Mouse (Mus musculus): ENCODE measurements around the gene Gm3164. TPM values are rescaled to one million over a fixed set of nuclear protein-coding genes. Genes with fewer than 3 reads are reported as not detected.
"Not testable (repeated sequence)": the region's sequence is repeated elsewhere in the genome, so short reads cannot be mapped to it uniquely, and the experiment has no call there.

The Gm3164 gene
- under 1 TPM in 1 of 2 experiments, not detected in 1; 0.49 TPM for total RNA-seq (2021)
- long read RNA-seq, experiment 1 = 0 reads
- long read RNA-seq, experiment 2, partial matches to known transcripts = 0 of 1 reads
- long read RNA-seq, experiment 2, other reads (novel, unspliced or antisense) = 1 of 1 reads

DNA sequence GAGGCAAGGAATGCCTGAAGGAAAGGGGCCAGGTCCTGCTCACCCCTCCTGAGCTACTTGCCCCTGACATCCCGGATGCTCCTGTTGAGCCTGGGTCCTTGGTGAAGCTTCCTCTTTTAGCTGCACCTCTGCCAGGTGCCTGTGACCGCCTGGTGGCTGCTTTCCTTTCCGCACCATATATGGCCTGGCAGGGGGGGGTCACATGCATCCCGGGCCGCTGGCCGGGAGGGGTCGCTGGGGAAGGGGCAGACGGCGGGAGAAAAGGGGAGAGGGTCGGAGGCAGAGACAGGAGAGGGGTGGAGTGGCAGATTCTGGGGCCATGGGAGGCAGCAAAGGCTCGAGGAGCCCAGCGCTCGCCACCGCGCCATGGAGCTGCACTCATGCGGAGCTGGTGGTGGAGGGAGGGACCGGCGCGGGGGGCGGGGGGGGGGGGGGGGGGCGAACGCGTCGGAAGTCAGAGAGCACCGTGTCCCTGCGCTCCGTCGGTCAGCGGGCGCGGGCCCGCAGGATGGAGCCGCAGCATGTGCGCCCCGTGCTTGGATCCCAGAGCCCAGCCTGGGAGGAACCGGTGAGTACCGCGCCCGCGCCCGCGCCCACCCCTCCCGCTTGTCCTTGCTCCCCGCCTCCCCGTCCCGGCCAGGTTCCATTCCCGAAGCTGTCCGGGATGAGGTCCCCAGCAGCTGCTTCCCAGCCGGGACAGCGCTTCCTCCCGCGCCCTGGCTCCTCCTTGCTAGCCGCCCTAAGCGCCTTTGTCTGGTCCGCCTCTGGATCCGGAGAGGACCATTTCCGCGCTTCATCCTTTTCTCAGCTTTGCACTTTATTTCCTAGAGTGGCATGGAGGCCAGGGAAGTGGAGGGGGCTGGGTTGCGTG, at the start of gene Gm3164:
TSS of gene Gm3164 (plus strand) at position 484 of the 871 bp plus-strand sequence.
- peak; percentile 22 to 41 for DNase-seq (ENCODE audit: low spot score in 2 of 2)
- intact Hi-C loops (cut with DNase I) = not testable (repeated sequence)

DNA sequence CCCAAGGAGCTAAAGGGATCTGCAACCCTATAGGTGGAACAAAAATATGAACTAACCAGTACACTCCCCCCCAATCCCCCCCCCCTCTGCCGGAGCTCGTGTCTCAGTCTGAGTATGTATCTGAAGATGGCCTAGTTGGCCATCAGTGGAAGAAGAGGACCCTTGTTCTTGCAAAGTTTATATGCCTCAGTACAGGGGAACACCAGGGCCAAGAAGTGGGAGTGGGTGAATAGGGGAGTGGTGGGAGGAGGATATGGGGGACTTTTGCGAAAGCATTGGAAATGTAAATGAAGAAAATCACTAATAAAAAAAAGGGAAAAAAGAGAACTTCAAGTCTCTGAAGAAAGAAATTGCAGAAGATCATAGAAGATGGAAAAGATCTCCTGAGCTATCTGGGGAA, 46.3 kb upstream of the Gm3164 start:
- intact Hi-C loops (cut with DNase I); DNase-seq (ENCODE audit: low spot score in 2 of 2): not testable (repeated sequence)

DNA sequence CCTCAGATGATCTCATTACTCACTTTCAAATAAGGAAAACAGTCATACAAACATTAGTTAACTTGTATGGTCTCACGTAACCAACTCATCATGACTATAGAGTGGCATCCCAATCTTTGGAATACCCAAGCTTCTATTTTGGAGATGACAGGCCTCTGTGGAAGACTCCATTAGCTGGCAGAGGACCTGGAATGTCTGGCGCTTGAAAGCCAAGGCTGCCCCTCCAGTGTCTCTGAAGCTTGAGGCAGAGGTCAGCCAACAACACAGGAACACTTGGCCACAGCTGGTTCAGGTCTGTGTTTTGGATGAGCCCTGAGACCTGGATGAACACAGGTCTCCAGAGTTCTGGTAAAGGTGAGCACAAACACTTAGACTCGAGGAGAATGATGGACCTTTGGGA, 45.6 kb upstream of the Gm3164 start:
- intact Hi-C loops (cut with DNase I); DNase-seq (ENCODE audit: low spot score in 2 of 2): not testable (repeated sequence)

DNA sequence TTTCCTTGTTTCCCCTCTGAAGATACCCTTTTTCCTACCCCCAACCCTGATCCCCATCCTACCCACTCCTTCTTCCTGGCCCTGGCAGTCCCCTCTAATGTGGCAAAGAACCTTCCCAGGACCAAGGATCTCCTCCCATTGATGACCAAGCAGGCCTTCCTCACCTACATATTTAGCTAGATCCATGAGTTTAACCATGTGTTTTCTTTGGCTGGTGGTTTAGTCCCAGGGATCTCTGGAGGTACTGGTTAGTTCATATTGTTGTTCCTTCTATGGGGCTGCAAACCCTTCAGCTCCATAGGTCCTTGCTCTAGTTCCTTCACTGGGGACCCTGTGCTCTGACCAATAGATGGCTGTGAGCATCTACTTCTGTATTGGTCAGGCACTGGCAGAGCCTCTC, 37.4 kb upstream of the Gm3164 start:
- intact Hi-C loops (cut with DNase I); DNase-seq (ENCODE audit: low spot score in 2 of 2): not testable (repeated sequence)

DNA sequence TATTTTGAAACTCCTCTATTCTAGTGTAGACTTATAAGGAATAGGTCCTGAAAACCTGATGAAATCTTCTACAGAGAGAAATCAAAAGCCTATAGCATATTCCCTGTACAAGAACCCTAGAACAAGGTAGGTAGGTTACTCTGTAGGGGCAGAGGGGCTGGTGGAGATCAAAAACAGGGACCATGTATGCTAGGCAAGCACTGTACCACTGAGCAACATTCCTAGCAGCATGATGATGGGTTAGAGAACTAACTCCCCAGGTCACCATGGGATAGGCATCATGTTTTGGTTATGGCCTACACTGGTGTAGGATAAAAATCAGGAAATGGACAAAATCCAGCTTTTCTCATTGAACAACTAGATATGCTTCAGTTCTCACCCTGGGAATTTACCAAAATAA, 29.6 kb upstream of the Gm3164 start:
- intact Hi-C loops (cut with DNase I); DNase-seq (ENCODE audit: low spot score in 2 of 2): not testable (repeated sequence)

DNA sequence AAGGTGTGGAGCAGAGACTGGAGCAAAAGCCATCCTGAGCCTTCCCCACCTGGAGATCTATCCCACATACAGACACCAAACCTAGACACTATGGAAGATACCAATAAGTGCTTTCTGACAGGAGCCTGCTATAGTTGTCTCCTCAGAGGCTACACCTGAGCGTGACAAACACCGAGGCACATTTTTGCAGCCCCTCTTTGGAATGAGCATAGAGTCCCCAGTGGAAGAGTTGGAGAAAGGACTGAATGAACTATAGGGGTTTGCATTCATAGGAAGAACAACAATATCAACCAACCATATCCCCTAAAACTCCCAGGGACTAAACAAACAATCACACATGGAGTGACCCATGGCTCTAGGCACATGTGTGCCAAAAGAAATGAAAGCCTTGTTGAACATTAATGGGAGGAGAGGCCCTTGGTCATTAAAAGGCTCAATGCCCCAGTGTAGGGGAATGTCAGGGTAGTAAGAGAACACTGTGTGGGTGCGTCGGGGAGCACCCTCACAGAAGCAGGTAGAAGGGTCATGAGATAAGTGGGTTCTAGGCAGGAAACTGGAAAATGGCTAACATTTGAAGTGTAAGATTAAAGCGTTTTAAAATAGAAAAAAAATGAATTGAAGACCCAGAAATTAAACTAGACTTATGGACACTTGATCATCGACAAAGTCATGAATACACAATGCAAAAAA, 22.3 kb upstream of the Gm3164 start:
- intact Hi-C loops (cut with DNase I); DNase-seq (ENCODE audit: low spot score in 2 of 2): not testable (repeated sequence)

DNA sequence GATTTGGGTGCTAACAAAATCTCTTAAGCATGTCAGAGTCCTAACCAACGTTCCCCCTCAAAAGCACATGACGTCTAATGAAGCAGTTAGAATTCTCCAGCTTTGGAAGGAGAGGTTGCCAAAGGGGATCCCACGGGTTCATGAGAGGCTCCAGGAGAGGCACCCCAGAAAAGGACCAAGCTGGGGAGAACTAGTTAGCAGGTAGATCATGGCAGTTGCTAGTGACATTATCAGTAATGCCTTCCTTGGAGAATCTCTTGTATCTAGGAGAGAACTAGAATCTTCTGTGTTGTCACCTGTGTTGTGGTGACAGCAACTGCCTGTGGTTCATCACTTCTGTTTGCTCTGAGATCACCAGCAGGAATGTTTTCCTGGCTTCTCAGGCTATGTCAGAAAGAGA, 18.0 kb upstream of the Gm3164 start, which contains the start of gene Gm3159:
TSS of gene Gm3159 (plus strand) at position 301 of the 400 bp plus-strand sequence.
- DNase-seq (ENCODE audit: low spot score in 2 of 2); intact Hi-C loops (cut with DNase I): not testable (repeated sequence)

DNA sequence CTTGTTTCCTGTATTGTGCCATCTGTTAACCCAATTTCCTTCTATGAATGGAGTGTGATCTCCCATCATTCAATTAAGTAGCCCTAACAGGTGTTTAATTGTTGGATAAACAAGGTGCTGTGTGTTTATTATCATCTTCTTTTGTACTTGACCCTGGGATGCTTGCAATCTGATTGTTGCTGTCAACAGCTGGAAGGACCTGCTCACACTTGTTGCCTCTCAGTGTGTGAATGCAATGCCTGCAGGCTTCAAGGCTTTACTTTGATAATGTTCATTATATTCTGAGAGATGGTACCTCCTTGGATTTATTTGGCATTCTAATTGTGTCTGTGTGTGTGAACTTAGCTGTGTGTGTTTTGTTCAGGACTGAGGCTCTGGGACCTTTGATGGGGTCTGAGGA, 16.6 kb upstream of the Gm3164 start:
- DNase-seq (ENCODE audit: low spot score in 2 of 2); intact Hi-C loops (cut with DNase I): not testable (repeated sequence)

DNA sequence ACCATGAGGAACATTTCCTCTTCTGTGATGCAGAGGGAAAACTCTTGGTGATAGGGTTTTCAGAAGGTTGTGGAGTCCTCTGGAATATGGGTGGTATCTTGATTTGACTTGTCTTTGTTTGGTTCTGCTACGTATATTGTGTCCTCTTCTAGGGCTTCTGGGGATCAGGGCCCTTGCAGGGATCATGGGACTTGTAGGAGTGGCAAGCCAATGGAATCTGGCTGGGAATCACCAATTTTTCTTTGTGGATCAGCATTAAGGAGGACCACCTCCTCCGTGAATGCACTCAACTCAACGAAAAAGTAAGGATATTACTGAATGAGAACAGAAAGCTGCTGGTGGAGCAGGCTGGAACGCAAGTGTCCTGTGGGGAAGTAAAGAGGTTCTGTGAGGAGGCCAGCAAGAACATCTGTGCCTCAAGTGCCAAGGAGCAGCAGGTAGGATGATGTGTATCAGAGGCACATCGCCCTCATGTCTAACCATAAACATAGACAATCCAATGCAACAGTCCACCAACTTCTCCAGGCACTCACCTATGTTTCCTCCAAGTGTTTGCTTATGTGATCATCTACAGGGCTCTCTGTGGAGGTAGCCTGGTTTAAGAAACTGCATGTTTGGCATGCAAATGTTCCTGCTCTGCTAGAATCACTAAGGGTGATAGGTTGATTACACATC, 15.0 kb upstream of the Gm3164 start:
- DNase-seq (ENCODE audit: low spot score in 2 of 2); intact Hi-C loops (cut with DNase I): not testable (repeated sequence)

DNA sequence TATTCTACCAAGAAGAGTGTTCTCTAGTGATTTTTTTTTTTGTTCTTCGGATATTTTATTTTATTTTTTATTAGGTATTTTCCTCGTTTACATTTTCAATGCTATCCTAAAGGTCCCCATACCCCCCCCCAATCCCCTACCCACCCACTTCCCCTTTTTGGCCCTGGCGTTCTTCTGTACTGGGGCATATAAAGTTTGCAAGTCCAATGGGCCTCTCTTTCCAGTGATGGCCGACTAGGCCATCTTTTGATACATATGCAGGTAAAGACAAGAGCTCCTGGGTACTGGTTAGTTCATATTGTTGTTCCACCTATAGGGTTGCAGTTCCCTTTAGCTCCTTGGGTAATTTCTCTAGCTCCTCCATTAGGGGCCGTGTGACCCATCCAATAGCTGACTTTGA, 14.0 kb upstream of the Gm3164 start:
- DNase-seq (ENCODE audit: low spot score in 2 of 2); intact Hi-C loops (cut with DNase I): not testable (repeated sequence)

DNA sequence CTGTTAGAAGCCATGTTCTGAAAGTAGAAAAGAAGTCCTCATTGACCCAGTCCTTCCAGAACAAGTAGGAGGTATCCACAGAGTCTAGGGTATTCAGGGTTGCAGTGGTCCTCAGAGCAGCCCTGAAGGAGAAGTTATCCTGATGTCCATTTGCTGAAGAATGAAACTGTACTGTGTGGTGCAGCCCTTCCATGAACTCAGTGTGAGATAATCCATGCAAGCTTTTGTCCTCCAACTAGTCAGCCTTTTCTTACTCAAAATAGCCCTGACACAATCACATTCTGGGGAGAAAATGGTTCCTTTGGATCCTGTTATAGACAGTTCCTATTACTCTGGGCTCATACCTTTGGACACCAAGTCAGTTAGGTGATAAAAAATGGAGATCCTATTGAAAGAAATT, 11.4 kb upstream of the Gm3164 start:
- intact Hi-C loops (cut with DNase I) = not testable (repeated sequence)

DNA sequence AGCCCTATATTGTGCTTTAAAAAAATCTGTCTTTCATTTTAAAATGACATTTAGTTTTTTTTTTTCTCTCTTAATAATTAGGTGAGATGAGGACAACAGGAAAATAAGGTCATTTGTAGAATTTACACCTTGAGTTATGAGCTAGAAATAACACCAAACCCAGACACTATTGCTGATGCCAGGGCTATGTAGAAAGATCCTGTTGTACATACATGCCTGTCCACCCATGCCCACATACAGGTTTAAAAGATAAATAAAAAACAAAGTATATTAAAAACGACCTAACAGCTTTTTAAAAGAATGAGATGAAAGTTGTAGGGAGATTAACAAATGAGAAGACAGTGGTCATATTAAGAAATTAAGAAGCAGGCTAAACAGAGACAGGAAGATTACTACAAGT, 5.3 kb upstream of the Gm3164 start:
- intact Hi-C loops (cut with DNase I); DNase-seq (ENCODE audit: low spot score in 2 of 2): not testable (repeated sequence)

More for the DNA sequence above, 11.4 kb upstream of the Gm3164 start:
- not testable (repeated sequence) for DNase-seq (ENCODE audit: low spot score in 2 of 2)

DNA sequence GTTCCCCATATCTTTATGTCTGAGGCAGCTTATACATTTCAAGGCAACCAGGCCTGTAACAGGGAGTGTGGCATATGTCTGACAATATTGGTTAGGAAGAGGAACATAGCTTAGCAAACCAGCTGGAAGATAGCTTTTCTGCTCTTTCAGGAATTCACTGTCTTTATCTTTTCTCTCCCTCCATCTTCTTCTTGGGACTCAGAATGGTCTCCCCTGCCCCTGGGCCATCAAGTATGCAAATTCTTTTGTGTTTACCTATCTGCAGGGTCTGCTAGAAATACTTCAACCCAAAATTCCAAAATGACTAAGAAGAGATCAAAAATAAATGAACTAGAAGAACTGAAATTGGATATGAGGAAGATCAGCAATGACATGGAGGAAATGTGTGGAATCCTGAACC, 15.4 kb downstream of the Gm3164 start, which contains the start of gene Gm3173:
TSS of gene Gm3173 (plus strand) at position 301 of the 400 bp plus-strand sequence.
- intact Hi-C loops (cut with DNase I); DNase-seq (ENCODE audit: low spot score in 2 of 2): not testable (repeated sequence)

DNA sequence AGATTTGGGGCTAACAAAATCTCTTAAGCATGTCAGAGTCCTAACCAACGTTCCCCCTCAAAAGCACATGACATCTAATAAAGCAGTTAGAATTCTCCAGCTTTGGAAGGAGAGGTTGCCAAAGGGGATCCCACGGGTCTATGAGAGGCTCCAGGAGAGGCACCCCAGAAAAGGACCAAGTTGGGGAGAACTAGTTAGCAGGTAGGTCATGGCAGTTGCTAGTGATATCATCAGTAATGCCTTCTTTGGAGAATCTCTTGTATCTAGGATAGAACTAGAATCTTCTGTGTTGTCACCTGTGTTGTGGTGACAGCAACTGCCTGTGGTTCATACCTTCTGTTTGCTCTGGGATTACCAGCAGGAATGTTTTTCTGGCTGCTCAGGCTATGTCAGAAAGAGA, 66.2 kb downstream of the Gm3164 start, which contains the start of gene Gm3182:
TSS of gene Gm3182 (plus strand) at position 301 of the 400 bp plus-strand sequence.
- DNase-seq (ENCODE audit: low spot score in 2 of 2); intact Hi-C loops (cut with DNase I): not testable (repeated sequence)

Other genes starting within 250 kb of the Gm3164 start
- 1 to 10 TPM in 1 of 2 experiments, under 1 TPM in 1; 0.95 to 1.4 TPM for gene Gm2974, start 232.9 kb upstream of the Gm3164 start, total RNA-seq (2021)
- not detected for gene Gm3138, start 165.8 kb upstream of the Gm3164 start, total RNA-seq (2021)
- not detected for gene Gm3149, start 98.2 kb upstream of the Gm3164 start, total RNA-seq (2021)
- gene 2610042L04Rik, start 80.7 kb upstream of the Gm3164 start, total RNA-seq (2021) = 1 to 10 TPM; 1.3 to 1.5 TPM
- not detected for gene Gm3159, start 17.9 kb upstream of the Gm3164 start, total RNA-seq (2021)
- not detected for gene Gm3173, start 15.5 kb downstream of the Gm3164 start, total RNA-seq (2021)
- gene Gm3182, start 66.3 kb downstream of the Gm3164 start, total RNA-seq (2021) = under 1 TPM in 1 of 2 experiments, not detected in 1; 0.19 TPM
- not detected for gene Gm3047, start 140.0 kb downstream of the Gm3164 start, total RNA-seq (2021)
- gene Gm8159, start 216.9 kb downstream of the Gm3164 start, total RNA-seq (2021) = under 1 TPM in 1 of 2 experiments, not detected in 1; 0.31 TPM
- under 1 TPM in 1 of 2 experiments, not detected in 1; 0.40 TPM for gene Gm3239, start 248.7 kb downstream of the Gm3164 start, total RNA-seq (2021)

Measured in left cerebral cortex, postnatal 14 days (tissue).